Mouse (Mus musculus): ENCODE data around the gene Sema4g. TPM values are rescaled to one million over a fixed set of nuclear protein-coding genes. Genes with fewer than 3 reads are reported as not detected.

Gene Sema4g
- polyA plus RNA-seq, 1 experiment from 2014 or later: 7.2 TPM

DNA sequence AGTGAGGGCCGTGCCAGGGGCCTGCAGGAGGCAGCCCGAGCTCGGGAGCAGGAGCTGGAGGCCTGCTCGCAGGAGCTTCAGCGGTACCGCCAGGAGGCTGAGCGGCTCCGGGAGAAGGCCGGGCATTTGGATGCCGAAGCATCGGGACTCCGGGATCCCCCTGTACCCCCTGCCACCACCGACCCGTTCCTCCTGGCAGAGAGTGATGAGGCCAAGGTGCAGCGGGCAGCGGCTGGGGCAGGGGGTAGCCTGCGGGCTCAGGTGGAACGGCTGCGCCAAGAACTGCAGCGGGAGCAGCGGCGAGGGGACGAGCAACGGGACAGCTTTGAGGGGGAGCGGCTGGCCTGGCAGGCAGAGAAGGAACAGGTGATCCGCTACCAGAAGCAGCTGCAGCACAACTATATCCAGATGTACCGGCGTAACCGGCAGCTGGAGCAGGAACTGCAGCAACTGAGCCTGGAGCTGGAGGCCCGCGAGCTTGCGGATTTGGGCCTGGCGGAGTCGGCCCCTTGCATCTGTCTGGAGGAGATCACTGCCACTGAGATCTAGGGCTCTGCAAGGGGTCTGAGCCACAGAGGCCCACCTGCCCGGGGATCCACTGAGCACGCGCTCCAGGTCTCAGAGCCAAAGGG lies 37.2 kb downstream of the Sema4g start:
- Histone ChIP-seq H3K4me1 (ENCODE audit: control insufficient read depth, insufficient read depth, low read length) (peaks cover 22% of the 10 kb centered on the region), H3K9me3 (ENCODE audit: control insufficient read depth, low read length) (no peaks in the 10 kb centered on the region), H3K36me3 (ENCODE audit: control insufficient read depth, insufficient read depth, low read length) (peaks cover 64% of the 10 kb centered on the region), H3K27ac (ENCODE audit: low read depth, low read length) (no peak overlapping the region), H3K4me2 (replicated peaks; ENCODE audit: low read depth, low read length) (no peak overlapping the region), H3K4me3 (ENCODE audit: low read length) (no peak overlapping the region), H3K27me3 (ENCODE audit: control insufficient read depth, insufficient read depth, low read length) (no peaks in the 10 kb centered on the region), H3K9ac (ENCODE audit: low read depth, low read length) (no peak overlapping the region)
- ATAC-seq (ENCODE audit: low FRiP score, low TSS enrichment): no peak
- 94% methylated on average over 28 of the region's 37 CpGs for WGBS

GRCm38 (mm10) chr19:45026958-45027670 lies 38.2 kb downstream of the Sema4g start:
- peaks cover 13% of the 10 kb centered on the region; the same call in 1 of the 2 replicates for H3K4me1 ChIP-seq (ENCODE audit: control insufficient read depth, insufficient read depth, low read length)
- no peaks in the 10 kb centered on the region for H3K9me3 ChIP-seq (ENCODE audit: control insufficient read depth, low read length)
- peaks cover 53% of the 10 kb centered on the region for H3K36me3 ChIP-seq (ENCODE audit: control insufficient read depth, insufficient read depth, low read length)
- no peak overlapping the region for H3K27ac ChIP-seq (ENCODE audit: low read depth, low read length)
- H3K4me2 ChIP-seq (replicated peaks; ENCODE audit: low read depth, low read length): no peak overlapping the region
- no peak for ATAC-seq (ENCODE audit: low FRiP score, low TSS enrichment)
- H3K27me3 ChIP-seq (ENCODE audit: control insufficient read depth, insufficient read depth, low read length): no peaks in the 10 kb centered on the region
- no peak overlapping the region for H3K4me3 ChIP-seq (ENCODE audit: low read length)
- WGBS: 71% methylated on average over 6 of the region's 6 CpGs
- no peak overlapping the region for H3K9ac ChIP-seq (ENCODE audit: low read depth, low read length)

DNA sequence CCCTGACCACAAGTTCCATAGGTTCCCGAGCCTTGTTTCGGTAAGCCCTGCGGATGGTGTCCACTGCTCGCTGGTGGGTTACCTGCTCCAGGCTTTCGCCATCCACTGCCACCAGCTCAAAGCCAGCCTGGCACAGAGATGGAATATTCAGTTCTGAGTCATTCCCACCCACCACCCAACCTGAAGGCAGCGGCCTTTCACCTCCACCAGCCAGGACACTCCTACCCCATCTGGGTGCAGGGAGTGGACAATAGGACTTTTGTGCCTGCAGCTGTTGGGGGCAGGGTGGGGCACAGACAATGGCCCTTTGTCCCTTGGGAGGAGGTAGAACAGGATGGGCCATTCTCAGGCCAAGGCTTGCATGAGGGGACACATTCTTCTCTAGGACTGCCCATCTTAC lies 38.9 kb downstream of the Sema4g start:
- Histone ChIP-seq H3K4me1 (ENCODE audit: control insufficient read depth, insufficient read depth, low read length) (peaks cover 13% of the 10 kb centered on the region; the same call in 1 of the 2 replicates), H3K27me3 (ENCODE audit: control insufficient read depth, insufficient read depth, low read length) (no peaks in the 10 kb centered on the region), H3K9me3 (ENCODE audit: control insufficient read depth, low read length) (no peaks in the 10 kb centered on the region), H3K4me2 (replicated peaks; ENCODE audit: low read depth, low read length) (no peak overlapping the region), H3K4me3 (ENCODE audit: low read length) (no peak overlapping the region), H3K9ac (ENCODE audit: low read depth, low read length) (no peak overlapping the region), H3K27ac (ENCODE audit: low read depth, low read length) (no peak overlapping the region), H3K36me3 (ENCODE audit: control insufficient read depth, insufficient read depth, low read length) (peaks cover 46% of the 10 kb centered on the region)
- no peak for ATAC-seq (ENCODE audit: low FRiP score, low TSS enrichment)
- 92% methylated on average over 6 of the region's 6 CpGs for WGBS

DNA sequence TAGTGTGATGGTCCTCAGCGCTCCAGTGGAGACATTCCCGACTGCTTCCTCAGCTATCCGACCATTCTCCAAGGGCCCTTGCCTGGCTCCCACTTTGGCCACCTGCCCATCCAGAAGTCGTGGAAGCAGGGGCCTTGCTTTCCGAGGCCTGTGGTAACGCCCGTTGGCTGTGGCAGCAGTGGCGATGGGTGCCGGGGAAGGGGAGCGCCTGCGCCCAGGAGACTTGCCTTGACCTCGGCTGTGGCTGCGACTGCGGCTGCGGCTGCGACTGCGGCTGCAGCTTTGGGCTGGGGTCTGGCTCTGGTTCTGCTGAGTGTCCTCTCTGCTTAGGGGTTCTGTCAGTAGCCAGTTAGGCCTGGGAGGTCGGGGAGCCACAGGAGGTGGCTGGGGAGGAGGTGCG lies 39.8 kb downstream of the Sema4g start:
- Histone ChIP-seq H3K4me2 (replicated peaks; ENCODE audit: low read depth, low read length) (no peak overlapping the region), H3K9me3 (ENCODE audit: control insufficient read depth, low read length) (no peaks in the 10 kb centered on the region), H3K27ac (ENCODE audit: low read depth, low read length) (no peak overlapping the region), H3K27me3 (ENCODE audit: control insufficient read depth, insufficient read depth, low read length) (no peaks in the 10 kb centered on the region), H3K36me3 (ENCODE audit: control insufficient read depth, insufficient read depth, low read length) (peaks cover 41% of the 10 kb centered on the region), H3K4me1 (ENCODE audit: control insufficient read depth, insufficient read depth, low read length) (peaks cover 12% of the 10 kb centered on the region; the same call in 1 of the 2 replicates), H3K4me3 (ENCODE audit: low read length) (no peak overlapping the region), H3K9ac (ENCODE audit: low read depth, low read length) (no peak overlapping the region)
- ATAC-seq (ENCODE audit: low FRiP score, low TSS enrichment): no peak
- WGBS: 70% methylated on average over 19 of the region's 19 CpGs

DNA sequence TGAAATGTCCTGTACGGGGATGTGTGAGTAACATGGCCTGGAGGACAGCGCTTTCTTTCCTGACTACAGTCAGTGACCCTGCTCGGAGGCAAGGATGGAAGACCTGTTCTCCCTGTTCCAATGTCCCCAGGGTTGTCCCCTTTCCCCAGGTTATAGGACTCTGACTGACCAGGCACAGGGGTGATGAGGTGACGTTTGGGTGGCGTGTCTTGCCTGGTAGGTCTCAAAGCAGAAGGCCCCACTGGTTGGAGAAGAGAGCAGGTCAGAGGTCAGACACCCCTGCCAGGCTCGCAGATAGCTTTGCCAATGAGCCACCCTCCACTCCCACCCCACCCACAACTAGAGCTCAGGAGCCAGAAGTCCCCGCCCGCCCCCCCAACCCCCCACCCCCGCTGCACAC lies 40.7 kb downstream of the Sema4g start:
- no peak overlapping the region for H3K9ac ChIP-seq (ENCODE audit: low read depth, low read length)
- H3K9me3 ChIP-seq (ENCODE audit: control insufficient read depth, low read length): no peaks in the 10 kb centered on the region
- 55% methylated on average over 9 of the region's 9 CpGs for WGBS
- H3K4me2 ChIP-seq (replicated peaks; ENCODE audit: low read depth, low read length): no peak overlapping the region
- H3K27me3 ChIP-seq (ENCODE audit: control insufficient read depth, insufficient read depth, low read length): no peaks in the 10 kb centered on the region
- ATAC-seq (ENCODE audit: low FRiP score, low TSS enrichment): no peak
- H3K4me3 ChIP-seq (ENCODE audit: low read length): no peak overlapping the region
- H3K4me1 ChIP-seq (ENCODE audit: control insufficient read depth, insufficient read depth, low read length): peaks cover 8% of the 10 kb centered on the region; the same call in 1 of the 2 replicates
- peaks cover 35% of the 10 kb centered on the region for H3K36me3 ChIP-seq (ENCODE audit: control insufficient read depth, insufficient read depth, low read length)
- no peak overlapping the region for H3K27ac ChIP-seq (ENCODE audit: low read depth, low read length)

- no peaks in the 10 kb centered on the region for H3K27me3 ChIP-seq (ENCODE audit: control insufficient read depth, insufficient read depth, low read length)
- H3K27ac ChIP-seq (ENCODE audit: low read depth, low read length): no peak overlapping the region
- no peaks in the 10 kb centered on the region for H3K9me3 ChIP-seq (ENCODE audit: control insufficient read depth, low read length)
- no peak overlapping the region for H3K4me3 ChIP-seq (ENCODE audit: low read length)
- 41% methylated on average over 8 of the region's 8 CpGs for WGBS
- H3K4me2 ChIP-seq (replicated peaks; ENCODE audit: low read depth, low read length): no peak overlapping the region
- no peak overlapping the region for H3K9ac ChIP-seq (ENCODE audit: low read depth, low read length)
- peaks cover 8% of the 10 kb centered on the region; the same call in 1 of the 2 replicates for H3K4me1 ChIP-seq (ENCODE audit: control insufficient read depth, insufficient read depth, low read length)
- H3K36me3 ChIP-seq (ENCODE audit: control insufficient read depth, insufficient read depth, low read length): peaks cover 30% of the 10 kb centered on the region
- peak; percentile 26; the same call in 1 of the 2 replicates for ATAC-seq (ENCODE audit: low FRiP score, low TSS enrichment)
Measured at GRCm38 (mm10) chr19:45030111-45030510, 41.2 kb downstream of the Sema4g start.

GRCm38 (mm10) chr19:45030746-45031693 lies 42.1 kb downstream of the Sema4g start:
- Histone ChIP-seq H3K9ac (ENCODE audit: low read depth, low read length) (no peak overlapping the region), H3K4me3 (ENCODE audit: low read length) (peak overlapping the region; percentile 12; the same call in 1 of the 2 replicates), H3K9me3 (ENCODE audit: control insufficient read depth, low read length) (no peaks in the 10 kb centered on the region), H3K27me3 (ENCODE audit: control insufficient read depth, insufficient read depth, low read length) (no peaks in the 10 kb centered on the region), H3K4me2 (replicated peaks; ENCODE audit: low read depth, low read length) (peak overlapping the region; percentile 36), H3K27ac (ENCODE audit: low read depth, low read length) (no peak overlapping the region), H3K4me1 (ENCODE audit: control insufficient read depth, insufficient read depth, low read length) (peaks cover 8% of the 10 kb centered on the region; the same call in 1 of the 2 replicates), H3K36me3 (ENCODE audit: control insufficient read depth, insufficient read depth, low read length) (peaks cover 22% of the 10 kb centered on the region)
- 39% methylated on average over 20 of the region's 20 CpGs for WGBS
- ATAC-seq (ENCODE audit: low FRiP score, low TSS enrichment): peak; percentile 15; the same call in 1 of the 2 replicates

- H3K9ac ChIP-seq (ENCODE audit: low read depth, low read length): no peak overlapping the region
- no peak overlapping the region for H3K4me2 ChIP-seq (replicated peaks; ENCODE audit: low read depth, low read length)
- no peak overlapping the region for H3K27ac ChIP-seq (ENCODE audit: low read depth, low read length)
- H3K9me3 ChIP-seq (ENCODE audit: control insufficient read depth, low read length): no peaks in the 10 kb centered on the region
- no peak overlapping the region for H3K4me3 ChIP-seq (ENCODE audit: low read length)
- peaks cover 8% of the 10 kb centered on the region; the same call in 1 of the 2 replicates for H3K4me1 ChIP-seq (ENCODE audit: control insufficient read depth, insufficient read depth, low read length)
- 29% methylated on average over 4 of the region's 4 CpGs for WGBS
- H3K27me3 ChIP-seq (ENCODE audit: control insufficient read depth, insufficient read depth, low read length): no peaks in the 10 kb centered on the region
- peaks cover 14% of the 10 kb centered on the region for H3K36me3 ChIP-seq (ENCODE audit: control insufficient read depth, insufficient read depth, low read length)
- peak; percentile 29; the same call in 1 of the 2 replicates for ATAC-seq (ENCODE audit: low FRiP score, low TSS enrichment)
Measured at GRCm38 (mm10) chr19:45031780-45032179, 42.9 kb downstream of the Sema4g start.
